Mouse (Mus musculus) limb, embryonic 12.5 days (tissue): ENCODE results near the gene Pmf1. TPM values are rescaled to one million over a fixed set of nuclear protein-coding genes. Genes with fewer than 3 reads are reported as not detected.
A peak's percentile ranks its signal among the peaks of the same experiment; 100 is the strongest.
"Not testable (repeated sequence)": the region's sequence is repeated elsewhere in the genome, so short reads cannot be mapped to it uniquely, and the experiment has no call there.

Experiments
- ATAC-seq: fragments of 200-750 bp; cut with Nextera tagmentation; 2 replicates; pipeline ENCODE4 v1.8.0; 2017; ENCODE audit warnings: low read depth, moderate TSS enrichment; ENCODE audit not compliant: insufficient number of reproducible peaks, insufficient read depth, low FRiP score, low TSS enrichment
- H3K27ac ChIP-seq: fragments of 300-500 bp; sonication (generic); 2 replicates; pipeline ENCODE4 v1.5.1; 2016; ENCODE audit warnings: mild to moderate bottlenecking, moderate library complexity
- H3K27me3 ChIP-seq: fragments of 300-500 bp; sonication (generic); 2 replicates; pipeline ENCODE4 v1.6.1; 2016; ENCODE audit warnings: mild to moderate bottlenecking, moderate library complexity
- H3K36me3 ChIP-seq: fragments of 300-500 bp; sonication (generic); 2 replicates; pipeline ENCODE4 v1.6.1; 2016; ENCODE audit warnings: mild to moderate bottlenecking, moderate library complexity
- H3K4me1 ChIP-seq: fragments of 300-500 bp; sonication (generic); replicated peaks from 2 replicates; pipeline ENCODE4 v1.6.1; 2016
- H3K4me2 ChIP-seq: fragments of 300-500 bp; sonication (generic); 2 replicates; pipeline ENCODE4 v1.6.1; 2016; ENCODE audit warnings: mild to moderate bottlenecking, moderate library complexity
- H3K4me3 ChIP-seq: fragments of 300-500 bp; sonication (generic); replicated peaks from 2 replicates; pipeline ENCODE4 v1.5.1; 2016; ENCODE audit warnings: mild to moderate bottlenecking
- H3K9ac ChIP-seq: fragments of 300-500 bp; sonication (generic); replicated peaks from 2 replicates; pipeline ENCODE4 v1.6.1; 2016; ENCODE audit warnings: mild to moderate bottlenecking, moderate library complexity
- H3K9me3 ChIP-seq: fragments of 300-500 bp; sonication (generic); 2 replicates; pipeline ENCODE4 v1.6.1; 2016; ENCODE audit warnings: mild to moderate bottlenecking, moderate library complexity
- WGBS: fragments of 180-500 bp; shearing (Covaris S2); methylation state at CpG from one replicate; pipeline ENCODE4 v1.1.7; 2016; 5-methylcytosine and 5-hydroxymethylcytosine counted together
- polyA plus RNA-seq: library from polyadenylated mRNA; unstranded; fragments of >200 nt; fragmentation: Nextera tagmentation; extraction: Ambion mirVana; gene quantifications from 2 replicates; pipeline ENCODE4 v1.2.1, GENCODE M21; 2016

Gene Pmf1
- polyA plus RNA-seq, 1 experiment from 2014 or later, result 151 TPM

DNA sequence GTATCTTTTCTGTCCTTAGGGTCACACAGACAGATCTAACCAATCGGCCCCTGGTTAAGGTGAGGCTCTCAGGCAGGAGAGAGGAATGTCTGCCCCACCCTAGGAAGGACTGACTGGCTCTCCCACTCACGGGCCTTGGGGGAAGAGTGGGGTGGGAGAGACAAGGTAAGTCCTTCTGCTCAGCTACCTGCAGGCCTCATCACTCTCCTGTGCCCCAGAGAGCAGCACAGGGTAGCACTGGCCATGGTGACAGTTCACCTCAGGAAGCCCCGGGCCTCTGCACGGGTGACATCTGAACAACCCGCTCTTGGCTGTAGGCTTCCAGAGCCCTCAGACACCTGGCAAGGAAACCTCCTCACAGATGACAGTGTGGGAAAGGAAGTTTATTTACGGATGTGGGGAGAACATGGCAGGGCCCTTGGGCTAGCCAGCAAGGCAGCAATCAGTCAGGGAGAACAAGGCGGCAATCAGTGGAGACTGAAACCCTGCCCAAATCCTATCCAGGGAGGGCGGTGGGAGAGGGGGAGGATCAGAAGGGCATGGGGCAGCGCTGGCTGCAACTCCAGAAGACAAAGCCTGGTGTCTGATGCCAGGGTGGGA is 16.3 kb downstream of the Pmf1 start:
- no peak overlapping the region for H3K4me2 ChIP-seq
- no peaks in the 10 kb centered on the region for H3K9me3 ChIP-seq
- 86% methylated on average over 9 of the region's 9 CpGs for WGBS
- no peak for ATAC-seq
- no peak overlapping the region for H3K4me3 ChIP-seq
- H3K27me3 ChIP-seq, result no peaks in the 10 kb centered on the region
- H3K9ac ChIP-seq, result no peak overlapping the region
- no peaks in the 10 kb centered on the region for H3K4me1 ChIP-seq
- peaks cover 68% of the 10 kb centered on the region for H3K36me3 ChIP-seq
- no peak overlapping the region for H3K27ac ChIP-seq

DNA sequence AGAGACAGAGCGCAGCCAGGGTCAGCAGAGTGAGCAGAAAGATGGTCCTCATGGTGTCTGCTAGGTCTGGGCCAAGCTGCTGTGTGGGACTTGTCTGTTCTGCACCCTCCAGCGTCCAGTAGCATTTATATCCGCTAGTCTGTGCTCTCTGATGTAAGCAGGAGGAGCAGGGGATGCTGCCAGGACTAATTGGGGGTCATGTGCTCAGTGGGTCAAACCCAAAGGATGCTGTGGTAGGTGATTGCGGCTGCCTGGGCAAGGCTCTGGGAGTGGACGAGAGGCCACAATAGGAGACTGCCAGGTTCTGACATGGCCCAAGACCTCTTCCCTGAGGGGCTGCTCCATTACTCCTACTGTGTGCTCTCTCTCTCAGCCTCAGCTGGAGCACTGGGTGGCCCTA is 25.8 kb downstream of the Pmf1 start, which contains the start of gene Bglap:
Gene Bglap (minus strand): TSS at position 101 of the 400 bp plus-strand sequence.
- no peak within 1 kb of the TSS for H3K4me2 ChIP-seq
- H3K27me3 ChIP-seq, result no peaks in the 10 kb centered on the region; the same call in 1 of the 2 replicates
- H3K36me3 ChIP-seq, result no peaks in the 10 kb centered on the region
- H3K9me3 ChIP-seq, result no peaks in the 10 kb centered on the region
- H3K4me3 ChIP-seq, result no peak within 1 kb of the TSS
- no peak within 1 kb of the TSS for H3K27ac ChIP-seq
- H3K4me1 ChIP-seq, result 0 out of 2 replicates have a peak, but pooled peaks cover 3% of the 10 kb centered on the region
- 75% methylated on average over 5 of the region's 5 CpGs for WGBS
- no peak for ATAC-seq
- no peak within 1 kb of the TSS for H3K9ac ChIP-seq

DNA sequence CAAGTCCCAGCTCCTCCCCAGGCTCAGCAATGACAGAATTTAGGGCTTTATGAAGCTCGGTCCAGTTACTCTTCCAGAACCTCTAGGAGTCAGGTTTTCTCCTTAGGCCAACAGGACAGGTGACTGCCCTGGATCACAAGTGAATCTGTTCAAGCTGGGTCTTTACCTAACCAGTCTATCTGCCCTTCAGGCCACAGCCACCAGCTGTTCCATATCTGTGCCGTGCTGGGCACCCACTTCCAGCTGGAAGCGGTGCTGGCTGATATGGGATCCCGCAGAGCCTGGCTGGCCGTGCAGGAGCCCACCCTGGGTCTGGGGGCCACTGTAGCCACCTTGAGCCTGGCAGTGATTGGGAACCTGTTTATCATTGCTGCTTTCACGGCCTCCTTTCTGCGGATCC is 27.7 kb downstream of the Pmf1 start:
- 45% methylated on average over 2 of the region's 7 CpGs for WGBS
- not testable (repeated sequence) for H3K9ac ChIP-seq, ATAC-seq, H3K4me1 ChIP-seq, H3K27ac ChIP-seq, H3K36me3 ChIP-seq, H3K9me3 ChIP-seq, H3K4me3 ChIP-seq, H3K27me3 ChIP-seq
- H3K4me2 ChIP-seq, result peak overlapping the region; percentile 59; the same call in 1 of the 2 replicates

DNA sequence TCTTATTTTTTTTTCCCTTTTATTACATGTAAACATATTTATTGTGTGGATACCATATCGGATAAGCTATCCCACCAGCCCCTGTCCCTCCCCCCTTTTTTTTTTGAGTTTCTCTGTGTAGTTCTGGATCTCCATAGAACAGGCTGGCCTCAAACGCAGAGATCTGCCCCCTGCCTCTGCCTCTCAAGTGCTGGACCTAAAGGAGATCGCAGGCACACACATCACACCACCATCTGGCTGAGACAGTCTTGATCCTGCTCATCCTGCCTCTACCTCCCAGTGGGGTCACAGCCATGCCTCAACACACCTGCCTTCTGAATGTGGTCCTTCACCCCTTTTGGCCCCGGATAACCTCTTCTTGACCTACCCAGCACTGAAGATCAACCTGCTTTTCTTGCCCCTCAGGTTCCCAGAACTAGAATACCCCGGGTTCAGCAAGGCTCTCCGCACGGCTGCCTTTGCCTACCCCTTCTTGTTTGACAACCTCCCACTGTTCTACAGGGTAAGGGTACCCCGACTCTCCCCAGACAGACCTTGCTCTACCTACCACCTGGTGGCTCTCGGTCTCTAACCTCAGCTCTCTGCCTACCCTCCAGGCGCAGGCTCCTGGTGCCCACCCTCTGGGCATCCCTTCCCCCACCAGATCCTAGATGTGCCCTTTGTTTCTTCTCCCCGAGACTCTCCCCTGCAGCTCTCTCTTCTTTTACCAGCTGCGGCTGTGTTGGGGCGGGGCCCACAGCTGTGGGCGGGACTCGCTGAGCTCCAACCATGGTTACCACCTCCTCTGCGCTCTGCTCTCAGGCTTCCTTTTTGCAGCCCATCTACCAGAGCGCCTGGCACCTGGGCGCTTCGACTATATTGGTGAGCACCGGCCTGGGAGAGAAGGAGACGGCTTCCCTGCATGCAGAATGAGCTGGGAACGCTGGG is 28.5 kb downstream of the Pmf1 start:
- not testable (repeated sequence) for H3K9me3 ChIP-seq, H3K4me1 ChIP-seq, H3K27me3 ChIP-seq, H3K36me3 ChIP-seq, H3K27ac ChIP-seq
- WGBS, result 8% methylated on average over 20 of the region's 22 CpGs
- peak; percentile 77 for ATAC-seq
- peak overlapping the region; percentile 31 for H3K4me3 ChIP-seq
- 0 out of 2 replicates have a peak overlapping the region, but pooled peaks have one; percentile 31 for H3K9ac ChIP-seq
- peak overlapping the region; percentile 59 for H3K4me2 ChIP-seq

DNA sequence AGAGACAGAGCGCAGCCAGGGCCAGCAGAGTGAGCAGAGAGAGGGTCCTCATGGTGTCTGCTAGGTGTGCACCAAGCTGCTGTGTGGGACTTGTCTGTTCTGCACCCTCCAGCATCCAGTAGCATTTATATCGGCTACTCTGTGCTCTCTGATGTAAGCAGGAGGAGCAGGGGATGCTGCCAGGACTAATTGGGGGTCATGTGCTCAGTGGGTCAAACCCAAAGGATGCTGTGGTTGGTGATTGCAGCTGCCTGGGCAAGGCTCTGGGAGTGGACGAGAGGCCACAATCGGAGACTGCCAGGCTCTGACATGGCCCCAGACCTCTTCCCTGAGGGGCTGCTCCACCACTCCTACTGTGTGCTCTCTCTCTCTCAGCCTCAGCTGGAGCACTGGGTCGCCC is 31.5 kb downstream of the Pmf1 start, which contains the start of gene Bglap2:
Gene Bglap2 (minus strand): TSS at position 101 of the 400 bp plus-strand sequence.
- not testable (repeated sequence) for H3K4me1 ChIP-seq, H3K9ac ChIP-seq, ATAC-seq, H3K4me3 ChIP-seq, H3K27me3 ChIP-seq, H3K9me3 ChIP-seq, H3K27ac ChIP-seq, H3K36me3 ChIP-seq, H3K4me2 ChIP-seq
- WGBS, result 78% methylated on average over 5 of the region's 5 CpGs

DNA sequence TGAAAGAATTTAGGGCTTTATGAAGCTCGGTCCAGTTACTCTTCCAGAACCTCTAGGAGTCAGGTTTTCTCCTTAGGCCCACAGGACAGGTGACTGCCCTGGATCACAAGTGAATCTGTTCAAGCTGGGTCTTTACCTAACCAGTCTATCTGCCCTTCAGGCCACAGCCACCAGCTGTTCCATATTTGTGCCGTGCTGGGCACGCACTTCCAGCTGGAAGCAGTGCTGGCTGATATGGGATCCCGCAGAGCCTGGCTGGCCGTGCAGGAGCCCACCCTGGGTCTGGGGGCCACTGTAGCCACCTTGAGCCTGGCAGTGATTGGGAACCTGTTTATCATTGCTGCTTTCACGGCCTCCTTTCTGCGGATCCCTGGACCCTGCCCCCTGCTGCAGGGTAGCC is 33.5 kb downstream of the Pmf1 start:
- not testable (repeated sequence) for H3K27ac ChIP-seq, H3K4me1 ChIP-seq, H3K27me3 ChIP-seq, H3K9me3 ChIP-seq, H3K36me3 ChIP-seq, H3K9ac ChIP-seq
- peak; percentile 22; the same call in 1 of the 2 replicates for ATAC-seq
- 16% methylated on average over 6 of the region's 7 CpGs for WGBS
- Histone ChIP-seq H3K4me2 (peak overlapping the region; percentile 49), H3K4me3 (peak overlapping the region; percentile 18; the same call in 1 of the 2 replicates)

DNA sequence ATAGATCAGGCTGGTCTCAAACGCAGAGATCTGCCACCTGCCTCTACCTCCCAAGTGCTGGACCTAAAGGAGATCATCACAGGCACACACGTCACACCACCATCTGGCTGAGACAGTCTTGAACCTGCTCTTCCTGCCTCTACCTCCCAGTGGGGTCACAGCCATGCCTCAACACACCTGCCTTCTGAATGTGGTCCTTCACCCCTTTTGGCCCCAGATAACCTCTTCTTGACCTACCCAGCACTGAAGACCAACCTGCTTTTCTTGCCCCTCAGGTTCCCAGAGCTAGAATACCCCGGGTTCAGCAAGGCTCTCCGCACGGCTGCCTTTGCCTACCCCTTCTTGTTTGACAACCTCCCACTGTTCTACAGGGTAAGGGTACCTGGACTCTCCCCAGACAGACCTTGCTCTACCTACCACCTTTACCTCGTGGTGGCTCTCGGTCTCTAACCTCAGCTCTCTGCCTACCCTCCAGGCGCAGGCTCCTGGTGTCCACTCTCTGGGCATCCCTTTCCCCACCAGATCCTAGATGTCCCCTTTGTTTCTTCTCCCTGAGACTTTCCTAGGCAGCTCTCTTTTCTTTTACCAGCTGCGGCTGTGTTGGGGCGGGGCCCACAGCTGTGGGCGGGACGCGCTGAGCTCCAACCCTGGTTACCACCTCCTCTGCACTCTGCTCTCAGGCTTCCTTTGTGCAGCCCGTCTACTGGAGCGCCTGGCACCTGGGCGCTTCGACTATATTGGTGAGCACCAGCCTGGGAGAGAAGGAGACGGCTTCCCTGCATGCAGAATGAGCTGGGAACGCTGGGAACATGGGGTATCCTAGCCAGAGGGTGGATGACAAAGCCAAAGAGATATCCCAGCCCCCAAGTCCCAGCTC is 34.1 kb downstream of the Pmf1 start:
- WGBS, result 12% methylated on average over 19 of the region's 19 CpGs
- H3K4me2 ChIP-seq, result peak overlapping the region; percentile 49
- not testable (repeated sequence) for H3K4me1 ChIP-seq, H3K9me3 ChIP-seq, H3K36me3 ChIP-seq, H3K27me3 ChIP-seq
- peak overlapping the region; percentile 18 for H3K4me3 ChIP-seq
- 0 out of 2 replicates have a peak overlapping the region, but pooled peaks have one; percentile 23 for H3K9ac ChIP-seq
- peak overlapping the region; percentile 23; the same call in 1 of the 2 replicates for H3K27ac ChIP-seq
- peak; percentile 88 for ATAC-seq

DNA sequence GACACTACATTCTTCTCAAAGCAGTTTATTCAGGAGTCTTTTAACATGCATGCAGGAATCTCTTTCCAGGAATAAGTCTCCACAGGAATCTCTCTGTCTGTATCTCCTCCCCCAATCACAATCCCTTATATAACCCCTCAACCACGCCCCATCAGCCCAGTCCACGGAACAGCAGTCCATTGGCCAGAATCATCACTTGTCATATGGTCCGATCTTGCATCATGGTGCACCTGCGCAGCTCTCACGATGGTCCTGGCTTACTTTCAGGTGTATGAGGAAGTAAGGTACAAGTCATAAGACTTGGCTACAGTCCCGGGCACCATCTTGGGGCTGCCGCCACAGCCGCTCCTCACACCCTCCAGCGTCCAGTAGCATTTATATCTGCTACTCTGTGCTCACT is 37.5 kb downstream of the Pmf1 start, which contains the start of gene Bglap3:
Gene Bglap3 (minus strand): TSS at position 101 of the 400 bp plus-strand sequence.
- WGBS, result 94% methylated on average over 9 of the region's 9 CpGs

DNA sequence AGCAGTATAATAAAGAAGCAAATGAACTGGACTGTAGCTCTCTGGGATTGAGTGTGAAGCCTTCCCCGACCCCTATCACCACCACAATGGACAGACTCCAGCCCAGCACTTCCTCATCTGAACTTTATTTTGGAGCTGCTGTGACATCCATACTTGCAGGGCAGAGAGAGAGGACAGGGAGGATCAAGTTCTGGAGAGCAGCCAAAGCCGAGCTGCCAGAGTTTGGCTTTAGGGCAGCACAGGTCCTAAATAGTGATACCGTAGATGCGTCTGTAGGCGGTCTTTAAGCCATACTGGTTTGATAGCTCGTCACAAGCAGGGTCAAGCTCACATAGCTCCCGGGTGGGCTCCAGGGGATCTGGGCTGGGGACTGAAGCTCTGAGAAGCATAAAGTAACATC is 41.6 kb downstream of the Pmf1 start:
- H3K9me3 ChIP-seq, result peaks cover 10% of the 10 kb centered on the region
- H3K27me3 ChIP-seq, result peaks cover 33% of the 10 kb centered on the region
- not testable (repeated sequence) for ATAC-seq, H3K9ac ChIP-seq, H3K4me1 ChIP-seq, H3K27ac ChIP-seq, H3K4me2 ChIP-seq, H3K4me3 ChIP-seq, H3K36me3 ChIP-seq
- 83% methylated on average over 7 of the region's 7 CpGs for WGBS

More for the DNA sequence above, 37.5 kb downstream of the Pmf1 start, which contains the start of gene Bglap3:
- not testable (repeated sequence) for H3K36me3 ChIP-seq, ATAC-seq, H3K9ac ChIP-seq, H3K4me3 ChIP-seq, H3K4me1 ChIP-seq, H3K27ac ChIP-seq, H3K4me2 ChIP-seq, H3K27me3 ChIP-seq
- peaks cover 10% of the 10 kb centered on the region for H3K9me3 ChIP-seq

DNA sequence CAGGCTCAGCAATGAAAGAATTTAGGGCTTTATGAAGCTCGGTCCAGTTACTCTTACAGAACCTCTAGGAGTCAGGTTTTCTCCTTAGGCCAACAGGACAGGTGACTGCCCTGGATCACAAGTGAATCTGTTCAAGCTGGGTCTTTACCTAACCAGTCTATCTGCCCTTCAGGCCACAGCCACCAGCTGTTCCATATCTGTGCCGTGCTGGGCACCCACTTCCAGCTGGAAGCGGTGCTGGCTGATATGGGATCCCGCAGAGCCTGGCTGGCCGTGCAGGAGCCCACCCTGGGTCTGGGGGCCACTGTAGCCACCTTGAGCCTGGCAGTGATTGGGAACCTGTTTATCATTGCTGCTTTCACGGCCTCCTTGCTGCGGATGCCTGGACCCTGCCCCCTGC is 42.6 kb downstream of the Pmf1 start:
- not testable (repeated sequence) for H3K36me3 ChIP-seq, H3K9ac ChIP-seq, H3K4me1 ChIP-seq, H3K4me3 ChIP-seq, ATAC-seq, H3K27ac ChIP-seq
- peak overlapping the region; percentile 54 for H3K4me2 ChIP-seq
- H3K9me3 ChIP-seq, result peaks cover 10% of the 10 kb centered on the region
- WGBS, result 47% methylated on average over 4 of the region's 7 CpGs
- peaks cover 33% of the 10 kb centered on the region for H3K27me3 ChIP-seq
